Mouse (Mus musculus): Measurements from ENCODE around the gene Gm47841.

The Gm47841 gene

DNA sequence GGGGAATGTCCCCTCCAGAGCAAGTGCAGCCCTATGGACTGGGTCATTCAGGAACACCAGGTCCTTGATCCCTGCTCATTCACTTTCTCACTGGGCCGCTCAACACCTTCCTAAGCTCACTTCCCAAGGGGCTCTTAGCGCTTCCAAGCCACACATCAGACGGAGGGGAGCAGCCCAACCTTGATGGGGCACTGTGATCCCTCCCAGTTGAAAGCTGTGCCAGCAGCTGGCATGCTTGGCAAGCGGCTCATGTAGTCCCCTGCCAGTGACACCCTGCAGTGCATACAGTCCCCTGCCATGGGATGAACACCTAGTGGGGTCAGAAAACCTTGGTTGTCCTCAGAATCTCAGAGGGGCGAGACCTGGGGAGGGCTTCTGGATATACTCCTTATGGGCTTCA lies 26.9 kb upstream of the Gm47841 start:
- no peak for DNase-seq (ENCODE audit: low read depth, low spot score)

DNA sequence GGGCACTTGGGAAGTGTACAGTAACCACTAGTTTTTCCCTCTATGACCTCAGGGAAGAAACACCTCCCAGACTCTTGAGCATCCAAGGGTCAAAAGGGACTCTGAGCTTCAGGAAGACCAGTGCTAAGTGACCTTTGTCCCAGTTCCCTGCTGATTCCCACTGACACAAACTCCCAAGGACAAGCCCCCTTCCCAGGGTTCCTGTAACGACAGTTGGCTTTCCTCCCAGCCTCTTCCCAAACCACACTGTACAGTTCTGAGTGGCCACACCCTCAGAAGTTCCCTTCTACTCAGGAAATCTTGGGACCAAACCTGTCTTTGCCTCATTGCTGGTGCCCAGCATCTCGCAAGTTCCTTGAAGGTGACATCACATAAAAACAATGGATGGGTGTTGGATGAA lies 25.5 kb upstream of the Gm47841 start:
- DNase-seq (ENCODE audit: low read depth, low spot score) = no peak

GRCm38 (mm10) chr15:101070762-101071161 lies 23.6 kb upstream of the Gm47841 start:
- no peak for DNase-seq (ENCODE audit: low read depth, low spot score)

- DNase-seq (ENCODE audit: low read depth, low spot score) = no peak
Measured at GRCm38 (mm10) chr15:101069641-101070190, 22.5 kb upstream of the Gm47841 start.

DNA sequence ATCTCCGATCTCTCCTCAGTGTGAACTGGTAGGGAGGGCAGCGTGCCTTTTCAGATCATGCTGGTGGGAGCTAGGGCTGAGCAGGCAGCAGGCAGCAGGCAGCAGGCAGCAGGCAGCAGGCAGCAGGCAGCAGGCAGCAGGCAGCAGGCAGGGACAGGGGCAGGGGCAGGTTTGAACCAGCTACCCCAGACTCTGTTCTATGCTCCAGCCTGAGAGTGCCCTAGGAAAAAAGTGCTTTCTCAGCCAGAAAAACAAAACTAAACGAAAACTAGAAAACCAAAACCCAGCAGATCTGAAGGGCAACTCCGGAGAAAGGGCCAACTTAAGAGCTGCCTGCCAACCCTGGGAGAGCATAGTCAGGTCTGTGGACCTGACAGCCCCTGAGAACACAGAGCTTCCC lies 21.5 kb upstream of the Gm47841 start:
- DNase-seq (ENCODE audit: low read depth, low spot score) = no peak

DNA sequence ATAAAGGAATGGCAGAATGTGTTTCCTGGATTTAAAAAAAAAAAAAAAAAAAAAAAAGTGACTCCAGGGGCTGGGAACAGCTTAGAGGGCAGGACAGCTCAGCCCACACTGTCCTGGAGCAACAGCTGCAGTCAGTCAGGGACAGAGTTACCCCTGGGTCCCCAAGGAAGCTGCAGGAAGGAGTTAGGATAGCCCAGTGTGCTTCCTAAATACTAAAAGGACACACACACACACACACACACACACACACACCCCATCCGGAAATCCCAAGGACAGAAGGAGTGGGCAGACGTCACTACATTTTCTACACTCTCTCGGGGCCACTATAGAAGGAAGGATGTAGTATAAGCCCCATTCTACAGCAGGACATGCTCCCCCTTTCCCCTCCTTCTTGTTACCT lies 20.8 kb upstream of the Gm47841 start:
- DNase-seq (ENCODE audit: low read depth, low spot score) = no peak

DNA sequence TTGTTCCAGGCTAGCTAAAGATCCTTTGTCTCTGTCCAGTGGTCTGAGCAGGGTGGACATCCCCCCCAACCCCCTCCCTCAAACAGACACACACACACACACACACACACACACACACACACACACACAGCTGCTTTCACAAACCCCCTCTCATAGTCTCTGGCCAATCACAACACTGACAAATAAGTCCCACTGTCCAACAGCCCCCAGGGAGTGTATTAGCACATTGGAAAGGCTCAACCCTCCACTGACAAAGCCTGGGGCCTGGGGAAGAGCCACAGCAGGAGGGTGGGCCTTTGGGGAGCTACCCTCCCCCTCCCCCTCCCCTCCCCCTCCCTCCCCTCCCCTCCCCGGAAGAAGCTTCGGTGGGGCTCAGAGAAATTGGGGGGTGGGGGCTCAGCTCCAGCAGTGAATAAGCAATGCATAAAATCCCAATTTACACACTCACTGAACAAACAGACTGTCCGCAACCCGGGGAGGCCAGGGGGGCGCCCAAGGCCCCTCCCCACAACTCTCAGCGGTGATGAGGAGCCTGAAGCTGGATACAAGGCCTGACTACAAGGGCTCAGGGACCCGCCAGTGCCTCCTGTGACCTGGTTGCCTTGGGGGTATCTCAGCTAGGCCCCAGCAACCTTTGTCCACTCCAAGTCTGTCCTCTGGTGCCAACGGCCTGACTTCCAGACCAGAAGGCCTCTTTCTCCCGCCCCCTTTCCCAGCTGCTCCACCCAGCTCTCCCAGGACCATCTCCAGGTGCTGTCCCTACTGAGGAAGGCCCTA lies 19.9 kb upstream of the Gm47841 start:
- DNase-seq (ENCODE audit: low read depth, low spot score) = no peak

DNA sequence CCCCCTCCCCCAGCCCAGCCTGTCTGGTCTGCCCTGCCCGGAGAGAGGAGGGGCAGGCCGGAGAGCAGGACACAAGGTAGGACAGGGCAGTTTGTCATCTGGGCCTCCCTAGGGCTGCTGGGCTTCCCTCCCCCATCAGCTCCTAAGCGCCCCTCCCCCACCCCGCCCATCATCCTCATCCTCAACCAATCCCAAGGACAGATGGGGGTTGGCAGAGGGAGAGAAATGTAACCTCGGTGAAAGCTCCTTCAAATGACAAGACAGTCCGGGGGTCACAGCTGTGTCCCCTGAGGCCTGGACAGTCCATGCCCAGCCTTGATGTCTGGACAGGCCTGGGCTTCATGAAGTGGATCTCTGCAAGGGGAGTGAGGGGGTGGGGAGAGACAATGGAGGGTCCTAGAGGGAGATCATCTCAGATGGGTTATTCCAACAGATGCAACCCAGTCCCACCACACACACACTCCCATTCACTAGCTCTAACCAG lies 19.2 kb upstream of the Gm47841 start:
- no peak for DNase-seq (ENCODE audit: low read depth, low spot score)

- no peak for DNase-seq (ENCODE audit: low read depth, low spot score)
Measured at GRCm38 (mm10) chr15:101065069-101065468, 17.9 kb upstream of the Gm47841 start.

DNA sequence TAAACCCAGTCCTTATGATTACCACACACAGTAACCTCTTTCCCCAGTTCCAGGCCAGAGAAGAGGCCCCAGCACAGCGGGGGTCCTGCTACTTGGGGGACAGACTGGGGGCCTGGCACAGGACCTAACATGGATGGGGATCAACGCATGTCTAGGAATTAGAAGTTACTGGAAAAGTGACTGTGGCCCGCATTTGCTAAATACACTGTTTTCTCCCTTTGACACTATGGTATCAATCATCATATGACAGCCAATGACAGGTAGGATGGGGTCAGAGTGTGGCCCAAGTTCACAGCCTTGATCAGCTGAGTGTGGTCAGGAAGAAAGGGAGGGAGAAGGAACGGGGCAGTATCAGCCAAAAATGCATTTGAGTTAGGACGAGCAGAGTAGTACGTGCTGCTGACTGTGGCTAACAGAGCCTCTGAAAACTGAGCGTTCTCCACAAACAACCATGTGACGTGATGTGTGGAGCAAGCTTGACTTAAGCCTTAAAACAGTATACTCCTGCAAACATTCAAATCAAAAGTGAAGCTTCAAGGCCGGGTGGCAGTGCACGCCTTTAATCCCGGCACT lies 13.2 kb upstream of the Gm47841 start:
- DNase-seq (ENCODE audit: low read depth, low spot score) = no peak

DNA sequence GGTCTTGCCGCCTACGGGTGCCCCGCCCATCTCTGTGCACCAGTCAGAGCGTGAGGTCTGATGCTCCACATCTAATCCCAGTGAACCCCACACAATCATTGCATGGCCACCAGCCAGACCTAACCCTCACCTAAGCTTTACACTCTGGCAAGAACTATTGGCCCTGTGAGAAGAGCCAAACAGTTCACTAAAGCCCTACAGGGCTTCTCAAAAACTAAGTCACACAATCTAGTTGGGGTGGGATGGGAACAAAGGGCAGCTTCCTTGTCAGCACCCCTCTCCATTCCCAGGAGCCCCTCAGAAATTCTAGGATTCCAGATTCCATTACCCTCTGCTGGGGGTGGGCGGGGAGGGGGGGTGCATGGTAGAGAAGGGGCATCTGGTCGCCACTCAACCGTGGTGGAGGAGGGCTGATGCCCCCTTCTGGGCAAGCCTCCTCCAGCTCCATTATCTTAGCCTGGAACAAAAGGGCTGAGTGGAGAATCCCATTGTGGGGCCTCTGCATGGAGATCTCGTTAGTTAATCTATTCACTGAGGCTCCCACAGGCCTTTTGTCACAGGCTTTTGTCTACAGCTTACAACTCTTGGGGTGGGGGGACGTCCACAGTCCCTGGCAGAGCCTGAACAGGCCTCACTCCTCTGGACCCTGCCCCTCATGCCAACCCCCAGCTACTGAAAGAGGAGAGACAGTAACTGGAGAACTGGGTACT lies 12.5 kb upstream of the Gm47841 start:
- DNase-seq (ENCODE audit: low read depth, low spot score) = no peak

- DNase-seq (ENCODE audit: low read depth, low spot score) = peak; percentile 77
Measured at GRCm38 (mm10) chr15:101056225-101056624, 9.0 kb upstream of the Gm47841 start.

DNA sequence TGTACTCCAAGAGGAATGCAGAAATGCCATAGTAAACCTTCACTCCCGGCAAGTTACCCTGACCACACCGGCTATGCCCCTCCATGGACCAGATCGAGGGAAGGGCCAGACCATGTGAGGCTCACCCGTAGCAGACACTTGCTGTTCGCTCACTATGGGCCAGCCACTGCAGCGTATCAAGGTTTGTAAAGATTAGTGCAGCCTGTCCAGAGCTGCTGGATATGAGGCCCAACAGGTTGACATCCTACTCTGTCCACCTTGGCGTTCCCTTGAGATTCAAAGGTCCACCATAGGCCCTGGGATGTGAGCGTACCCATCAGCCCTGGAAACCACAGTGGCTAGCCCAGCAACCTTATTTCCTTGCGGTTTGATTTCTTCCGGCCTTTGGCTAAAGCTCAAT lies 7.3 kb upstream of the Gm47841 start:
- DNase-seq (ENCODE audit: low read depth, low spot score) = no peak

GRCm38 (mm10) chr15:101053832-101054459 lies 6.7 kb upstream of the Gm47841 start:
- no peak for DNase-seq (ENCODE audit: low read depth, low spot score)

DNA sequence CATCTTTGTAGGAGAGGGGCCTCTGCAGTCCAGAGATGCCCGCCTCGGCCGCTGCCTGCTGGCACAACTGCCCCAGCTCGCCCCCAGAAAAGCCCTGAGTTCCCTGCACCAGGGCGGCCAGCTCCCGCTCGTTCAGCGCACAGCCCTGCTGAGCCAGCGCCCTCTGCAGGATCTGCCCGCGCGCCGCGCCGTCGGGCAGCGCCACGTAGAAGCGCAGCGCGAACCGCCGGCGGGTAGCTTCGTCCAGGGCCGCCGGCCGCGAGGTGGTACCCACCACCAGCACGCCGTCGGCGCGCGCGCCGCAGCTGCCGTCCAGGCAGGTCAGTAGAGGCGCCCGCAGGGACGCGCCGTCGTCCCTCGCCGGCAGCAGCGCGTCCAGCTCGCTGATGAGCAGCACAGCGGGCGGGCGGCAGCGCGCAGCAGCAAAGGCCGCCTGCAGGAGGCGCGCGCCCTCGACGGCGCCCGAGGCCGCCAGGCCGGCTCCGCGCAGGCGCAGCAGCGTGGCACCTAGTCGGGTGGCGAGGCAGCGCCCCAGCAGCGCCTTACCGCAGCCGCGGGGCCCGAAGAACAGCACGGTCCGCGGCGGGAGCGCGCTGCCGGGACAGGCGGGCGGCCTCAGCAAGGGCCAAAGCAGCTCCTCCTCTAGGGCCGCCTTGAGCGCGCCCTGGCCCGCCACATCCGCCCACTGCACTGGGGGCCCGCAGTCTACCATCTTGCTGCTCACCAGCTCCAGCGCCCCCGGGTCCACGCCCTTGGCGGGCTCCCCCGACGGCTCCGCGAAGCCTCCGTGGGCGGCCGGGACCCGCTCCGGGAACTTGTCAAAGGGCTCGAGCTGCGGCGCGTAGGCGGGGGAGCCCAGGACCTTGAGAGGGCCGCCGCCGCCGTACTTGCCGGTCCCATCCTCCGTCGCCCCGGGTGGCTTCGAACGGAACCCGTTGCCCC lies 5.6 kb upstream of the Gm47841 start:
- peak; percentile 50 for DNase-seq (ENCODE audit: low read depth, low spot score)

DNA sequence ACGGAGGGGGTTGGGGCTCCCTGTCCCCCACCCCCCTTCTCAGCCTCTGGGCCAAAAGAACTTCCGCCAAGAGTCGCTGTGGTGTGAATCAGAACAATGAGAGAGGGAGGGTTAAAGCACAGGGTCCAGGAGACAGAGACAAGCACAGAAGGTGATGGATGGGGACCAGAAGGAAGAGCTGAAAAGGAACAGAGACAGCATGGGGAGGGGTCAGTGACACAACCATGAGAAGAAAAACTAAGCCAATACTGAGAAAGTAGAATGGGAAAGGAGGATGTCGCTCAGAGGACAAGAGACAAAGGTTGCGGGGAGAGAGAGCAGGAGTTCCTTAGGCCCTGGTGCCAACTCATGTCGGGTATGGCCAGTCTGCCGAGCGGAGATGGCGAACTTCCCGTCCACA lies 4.7 kb upstream of the Gm47841 start:
- no peak for DNase-seq (ENCODE audit: low read depth, low spot score)

DNA sequence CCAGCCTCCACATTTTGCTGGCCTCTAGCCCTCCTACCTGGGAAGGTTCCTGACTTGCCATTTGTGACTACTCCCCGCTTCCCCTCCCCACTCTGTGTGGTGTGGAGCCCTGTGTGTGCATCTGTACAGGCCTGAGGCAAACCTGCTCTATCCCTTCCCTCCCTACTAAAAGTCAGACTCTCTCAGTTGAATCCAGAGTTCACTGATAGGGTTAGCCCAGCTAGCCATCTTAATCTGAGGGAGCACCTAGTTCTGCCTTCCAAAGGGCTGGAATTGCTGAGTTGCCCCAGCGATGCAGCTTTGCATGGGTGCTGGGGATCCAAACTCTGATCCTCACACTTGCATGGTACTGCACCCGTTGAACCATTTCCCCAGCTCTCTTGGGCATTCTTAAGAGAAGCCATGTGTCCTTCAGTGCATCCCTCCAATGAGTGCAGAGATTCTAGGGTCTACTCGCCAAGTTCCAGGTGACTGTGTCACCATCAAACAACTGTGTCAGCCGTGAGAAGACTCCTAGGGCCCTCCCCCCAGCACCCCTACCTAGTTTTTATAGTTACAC lies 1.2 kb upstream of the Gm47841 start:
- DNase-seq (ENCODE audit: low read depth, low spot score) = no peak

GRCm38 (mm10) chr15:101046527-101047193 lies 537 bp downstream of the Gm47841 start:
- DNase-seq (ENCODE audit: low read depth, low spot score) = no peak

DNA sequence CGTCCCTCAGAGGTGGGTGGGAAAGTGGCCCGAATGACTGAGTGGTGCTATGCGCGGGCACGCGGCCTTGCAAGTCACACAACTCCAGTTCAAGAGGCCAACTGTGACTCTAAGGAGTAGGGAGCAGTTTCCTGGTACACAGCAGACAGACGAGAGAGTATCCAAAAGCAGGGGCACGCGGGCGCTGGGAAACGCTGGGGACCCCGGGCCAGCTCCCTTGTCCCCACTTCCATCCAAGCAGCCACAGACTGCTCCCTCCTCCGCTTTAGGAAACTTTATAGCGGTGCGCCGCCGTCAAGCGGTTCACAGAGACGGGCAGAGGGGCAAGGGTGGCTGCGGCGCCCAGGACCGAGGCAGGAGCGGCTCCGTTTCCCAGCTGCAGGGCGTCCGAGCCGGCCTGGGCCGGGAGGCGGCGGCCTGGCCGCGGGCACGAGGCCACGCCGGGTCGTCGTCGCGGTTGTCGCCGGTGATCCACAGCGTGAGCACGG lies 1.1 kb downstream of the Gm47841 start:
- DNase-seq (ENCODE audit: low read depth, low spot score) = no peak

GRCm38 (mm10) chr15:101044531-101044930 lies 2.7 kb downstream of the Gm47841 start:
- no peak for DNase-seq (ENCODE audit: low read depth, low spot score)
